Mouse (Mus musculus): ENCODE data around the gene Ate1. TPM values are rescaled to one million over a fixed set of nuclear protein-coding genes. Genes with fewer than 3 reads are reported as not detected.

Ate1 gene
- total RNA-seq, 2 experiments from 2014 or later = 29.9 to 31.5 TPM

- intact Hi-C loops (cut with DNase I) = no loop called here
- no peak for DNase-seq
These were observed 151.9 kb downstream of the Ate1 start for GRCm38 (mm10) chr7:130368036-130368826.

DNA sequence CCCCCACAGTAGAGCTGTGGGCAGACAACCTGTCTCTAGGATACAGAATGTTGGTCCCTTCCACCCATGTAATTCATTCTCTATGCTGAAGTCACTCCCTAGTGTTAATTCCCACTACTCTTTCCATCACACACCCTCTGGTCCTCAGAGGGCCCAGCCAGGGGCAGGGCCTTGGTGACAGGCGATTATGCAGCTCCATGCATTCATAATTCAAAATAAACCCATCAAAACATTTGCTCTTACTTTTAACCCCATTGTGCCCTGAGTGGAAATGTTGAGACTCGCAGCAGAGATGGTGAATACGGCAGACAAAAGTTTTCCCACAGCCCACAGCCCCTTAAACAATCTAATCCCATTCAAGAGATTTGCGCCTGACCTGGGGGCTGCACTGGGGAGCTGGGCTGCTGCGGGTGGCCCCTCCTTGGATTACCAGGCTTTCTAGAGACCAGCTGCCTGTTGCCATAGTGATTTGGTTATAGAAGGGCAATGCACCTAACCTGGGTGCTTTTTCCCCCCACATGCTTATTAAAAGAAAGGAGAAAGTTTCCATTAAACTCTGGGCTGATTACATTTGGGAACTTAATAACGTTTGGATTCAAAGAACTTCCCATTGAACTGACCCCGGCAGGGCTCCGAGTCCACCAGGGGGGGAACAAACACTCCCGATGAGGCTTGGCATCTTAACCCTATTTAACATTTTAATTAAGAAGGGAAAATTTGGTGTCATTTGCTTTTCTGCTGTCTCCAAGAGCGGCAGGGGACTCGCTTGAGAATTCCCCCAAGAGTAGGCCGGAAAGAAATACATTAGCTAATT lies 152.7 kb downstream of the Ate1 start:
- intact Hi-C loops (cut with DNase I) = no loop called here
- DNase-seq = no peak

DNA sequence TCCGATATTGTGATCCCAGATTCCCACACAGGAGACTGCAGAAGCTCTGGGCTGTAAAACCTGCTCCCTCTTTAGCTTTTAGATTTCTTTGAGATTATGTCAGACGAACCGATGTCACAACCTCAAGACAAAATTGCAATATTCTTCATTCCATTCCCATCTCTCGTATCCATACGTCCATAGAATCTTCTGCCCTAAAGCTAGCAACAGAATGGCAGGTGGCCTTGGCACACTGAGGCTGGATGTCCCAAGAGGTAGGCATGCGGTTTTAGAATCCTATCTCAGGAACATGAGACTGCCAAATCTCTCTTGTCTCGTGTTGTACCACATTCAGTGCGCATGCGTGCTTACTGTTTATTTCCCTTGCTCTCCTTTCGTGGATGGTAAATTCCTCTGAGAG lies 154.5 kb downstream of the Ate1 start:
- intact Hi-C loops (cut with DNase I) = no loop called here
- no peak for DNase-seq

Other genes with a start within 250 kb of the Ate1 start
- 10 to 100 TPM; 24.8 to 27.0 TPM for gene Nsmce4a, start 52.7 kb upstream of the Ate1 start, total RNA-seq (2021)
- gene Tacc2, start 57.1 kb upstream of the Ate1 start, total RNA-seq (2021) = 100 to 1,000 TPM; 495 to 686 TPM